Mouse (Mus musculus) hindbrain, embryonic 11.5 days (tissue): ENCODE data around the gene Thrap3. TPM values are rescaled to one million over a fixed set of nuclear protein-coding genes. Genes with fewer than 3 reads are reported as not detected.

Experiments used
- ATAC-seq: fragments of 200-750 bp; cut with Nextera tagmentation; 2 replicates; pipeline ENCODE4 v1.8.0; 2017; ENCODE audit warnings: mild to moderate bottlenecking, moderate TSS enrichment, moderate library complexity; ENCODE audit not compliant: low FRiP score
- DNase-seq: peaks from one replicate; pipeline ENCODE4 v3.0.0-alpha.2; 2015; ENCODE audit warnings: low spot score
- H3K27ac ChIP-seq: fragments of 300-500 bp; sonication (generic); 2 replicates; pipeline ENCODE4 v1.5.1; 2014; ENCODE audit warnings: mild to moderate bottlenecking, low read depth, low read length
- H3K27me3 ChIP-seq: fragments of 300-500 bp; sonication (generic); 2 replicates; pipeline ENCODE4 v1.6.1; 2014; ENCODE audit warnings: mild to moderate bottlenecking, low read length, moderate library complexity, mixed read lengths; ENCODE audit not compliant: control insufficient read depth, insufficient read depth
- H3K36me3 ChIP-seq: fragments of 300-500 bp; sonication (generic); 2 replicates; pipeline ENCODE4 v1.6.1; 2014; ENCODE audit warnings: mild to moderate bottlenecking, low read length, moderate library complexity, mixed read lengths; ENCODE audit not compliant: control insufficient read depth, insufficient read depth
- H3K4me1 ChIP-seq: fragments of 300-500 bp; sonication (generic); replicated peaks from 2 replicates; pipeline ENCODE4 v1.6.1; 2014; ENCODE audit warnings: low read length, mixed read lengths; ENCODE audit not compliant: control insufficient read depth, insufficient read depth
- H3K4me2 ChIP-seq: fragments of 300-500 bp; sonication (generic); replicated peaks from 2 replicates; pipeline ENCODE4 v1.6.1; 2014; ENCODE audit warnings: mild to moderate bottlenecking, low read depth, low read length
- H3K4me3 ChIP-seq: fragments of 300-500 bp; sonication (generic); 2 replicates; pipeline ENCODE4 v1.5.1; 2014; ENCODE audit warnings: low read depth, low read length
- H3K9ac ChIP-seq: fragments of 300-500 bp; sonication (generic); 2 replicates; pipeline ENCODE4 v1.6.1; 2014; ENCODE audit warnings: low read depth, low read length
- H3K9me3 ChIP-seq: fragments of 300-500 bp; sonication (generic); 2 replicates; pipeline ENCODE4 v1.6.1; 2016; ENCODE audit warnings: low read length; ENCODE audit not compliant: control insufficient read depth
- WGBS: fragments of 180-500 bp; shearing (Covaris S2); extraction: QIAGEN DNeasy Blood & Tissue Kit; methylation state at CpG from one replicate; pipeline ENCODE4 v1.1.7; 2014; 5-methylcytosine and 5-hydroxymethylcytosine counted together
- polyA plus RNA-seq: library from polyadenylated mRNA; unstranded; fragments of >200 nt; fragmentation: Nextera tagmentation; extraction: Ambion mirVana; gene quantifications from 2 replicates; pipeline ENCODE4 v1.2.1, GENCODE M21; 2014

Thrap3 gene
- polyA plus RNA-seq, 1 experiment from 2014 or later = 228 TPM

DNA sequence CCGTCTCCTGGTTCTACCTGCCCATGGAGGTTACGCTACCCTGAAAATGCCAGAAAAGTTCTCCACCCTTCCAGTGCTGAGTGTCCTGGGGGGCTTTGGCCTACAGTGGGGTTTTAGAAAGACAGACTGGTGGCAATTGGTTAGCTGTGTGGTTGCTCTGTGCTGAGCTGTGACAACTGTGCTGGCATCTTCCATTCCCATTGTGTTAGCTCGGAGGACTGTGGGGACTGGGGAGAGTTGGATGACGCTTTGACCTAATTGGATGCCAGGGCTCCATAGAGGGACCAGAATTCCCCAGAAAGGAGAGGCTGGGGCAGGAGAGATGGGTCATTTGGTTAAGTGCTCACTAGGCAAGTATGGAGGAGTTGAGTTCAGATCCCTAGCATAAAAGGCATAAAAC is 68.3 kb downstream of the Thrap3 start:
- no peaks in the 10 kb centered on the region for H3K9me3 ChIP-seq
- H3K27ac ChIP-seq = no peak overlapping the region
- H3K27me3 ChIP-seq = no peaks in the 10 kb centered on the region
- H3K36me3 ChIP-seq = peaks cover 2% of the 10 kb centered on the region; the same call in 1 of the 2 replicates
- DNase-seq (no peak), ATAC-seq (no peak)
- no peak overlapping the region for H3K4me3 ChIP-seq
- WGBS = 89% methylated on average over 4 of the region's 4 CpGs
- no peak overlapping the region for H3K4me2 ChIP-seq
- H3K4me1 ChIP-seq = peaks cover 4% of the 10 kb centered on the region
- H3K9ac ChIP-seq = no peak overlapping the region

DNA sequence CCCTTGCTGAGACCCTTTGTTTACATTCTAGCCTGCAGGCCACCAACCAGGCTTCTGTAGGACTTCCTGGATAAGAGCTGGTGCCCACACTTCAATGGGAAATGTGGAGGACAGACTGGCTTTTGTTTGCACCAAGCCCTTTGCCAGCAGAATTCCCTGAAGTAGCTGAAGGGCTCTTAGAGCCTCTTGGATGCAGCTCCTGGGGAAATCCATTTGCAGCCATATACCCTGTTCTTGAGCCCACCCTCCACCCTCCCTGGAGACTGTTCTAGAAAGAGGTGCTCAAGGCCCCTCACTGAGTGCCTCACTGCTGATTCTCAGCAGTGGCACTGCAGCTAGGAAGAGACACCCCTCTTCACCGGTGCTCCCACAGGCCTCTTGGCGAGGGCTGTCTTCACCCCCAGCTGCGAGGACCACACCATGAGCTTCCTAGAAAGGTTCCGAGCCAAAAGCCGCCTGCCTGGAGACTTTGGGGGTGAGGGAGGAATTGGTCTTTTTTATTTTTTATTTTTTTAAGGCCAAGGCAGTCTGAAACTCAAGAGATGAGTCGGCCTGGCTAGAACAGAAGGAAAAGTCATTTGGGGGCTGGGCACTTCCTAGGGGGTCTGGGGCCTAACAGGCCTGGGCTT is 69.8 kb downstream of the Thrap3 start:
- whole genome bisulfite sequencing = 77% methylated on average over 6 of the region's 6 CpGs
- H3K4me3 ChIP-seq = no peak overlapping the region
- H3K27me3 ChIP-seq = no peaks in the 10 kb centered on the region
- no peak for DNase-seq
- no peak for ATAC-seq
- 0 out of 2 replicates have a peak, but pooled peaks cover 2% of the 10 kb centered on the region for H3K36me3 ChIP-seq
- H3K4me2 ChIP-seq = no peak overlapping the region
- H3K9me3 ChIP-seq = no peaks in the 10 kb centered on the region
- H3K9ac ChIP-seq = no peak overlapping the region
- peaks cover 4% of the 10 kb centered on the region for H3K4me1 ChIP-seq
- no peak overlapping the region for H3K27ac ChIP-seq

DNA sequence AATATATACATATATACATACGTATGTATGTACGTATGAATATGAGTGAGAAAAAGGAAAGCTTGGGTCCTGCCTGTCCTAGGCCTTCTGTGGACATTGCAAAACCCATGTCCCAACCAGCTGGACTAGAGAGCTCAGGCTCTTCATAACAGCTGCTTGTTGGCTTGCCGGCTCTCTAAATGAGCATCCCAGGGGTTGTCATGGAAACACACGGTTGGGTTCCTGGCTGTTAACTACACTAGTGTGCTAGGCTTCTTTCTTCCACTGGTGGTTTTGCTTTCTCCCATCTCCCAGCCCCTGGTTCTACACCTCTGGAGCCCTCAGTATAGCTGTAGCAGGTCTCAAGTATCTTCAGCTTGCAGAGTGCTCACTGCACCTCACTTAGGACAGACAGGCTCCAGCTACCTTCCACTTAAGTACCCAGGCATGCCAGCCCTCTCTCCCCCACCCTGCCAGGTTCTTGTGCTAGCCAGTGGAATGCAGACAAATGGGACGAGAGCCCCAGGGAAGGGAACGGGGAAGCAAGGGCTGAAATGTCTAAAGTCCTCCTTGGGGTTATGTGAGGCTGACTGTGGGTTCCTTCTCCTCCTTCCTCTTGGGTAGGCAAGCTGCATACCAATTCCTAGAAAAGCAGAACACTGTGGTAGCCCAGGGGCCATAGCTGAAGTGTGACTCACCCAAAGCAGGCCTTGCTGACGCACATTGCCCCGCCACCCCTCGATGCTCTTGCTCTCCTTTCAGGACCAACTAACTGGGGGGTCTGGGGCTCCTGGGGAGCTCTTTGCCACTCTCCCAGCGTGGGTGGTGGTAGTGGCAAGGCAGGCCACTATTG is 71.1 kb downstream of the Thrap3 start:
- ATAC-seq = no peak
- no peaks in the 10 kb centered on the region for H3K27me3 ChIP-seq
- H3K9ac ChIP-seq = no peak overlapping the region
- no peak overlapping the region for H3K27ac ChIP-seq
- WGBS = 51% methylated on average over 10 of the region's 10 CpGs
- no peak overlapping the region for H3K4me2 ChIP-seq
- H3K4me3 ChIP-seq = no peak overlapping the region
- 0 out of 2 replicates have a peak, but pooled peaks cover 2% of the 10 kb centered on the region for H3K36me3 ChIP-seq
- DNase-seq = peak; percentile 39
- H3K9me3 ChIP-seq = no peaks in the 10 kb centered on the region
- peaks cover 4% of the 10 kb centered on the region for H3K4me1 ChIP-seq

DNA sequence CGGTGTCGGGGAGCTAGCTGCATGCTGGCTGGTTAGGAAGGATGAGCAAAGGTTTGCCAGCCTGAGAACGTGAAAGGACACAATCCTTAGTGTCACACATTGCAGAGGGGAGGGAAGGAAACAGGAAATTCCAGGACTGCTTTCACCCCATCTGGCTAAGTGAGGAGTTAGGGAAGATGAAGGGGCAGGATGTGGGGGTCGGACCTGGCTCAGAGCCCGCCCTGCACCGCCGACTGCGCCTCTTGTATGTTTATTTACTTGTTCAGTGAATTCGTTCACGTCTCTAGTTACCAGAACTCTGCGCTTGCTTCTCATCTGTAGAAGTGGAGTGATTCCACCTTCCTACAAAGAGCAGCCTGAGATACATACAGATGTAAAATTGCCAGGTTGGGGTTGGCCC is 72.1 kb downstream of the Thrap3 start:
- H3K36me3 ChIP-seq = 0 out of 2 replicates have a peak, but pooled peaks cover 2% of the 10 kb centered on the region

DNA sequence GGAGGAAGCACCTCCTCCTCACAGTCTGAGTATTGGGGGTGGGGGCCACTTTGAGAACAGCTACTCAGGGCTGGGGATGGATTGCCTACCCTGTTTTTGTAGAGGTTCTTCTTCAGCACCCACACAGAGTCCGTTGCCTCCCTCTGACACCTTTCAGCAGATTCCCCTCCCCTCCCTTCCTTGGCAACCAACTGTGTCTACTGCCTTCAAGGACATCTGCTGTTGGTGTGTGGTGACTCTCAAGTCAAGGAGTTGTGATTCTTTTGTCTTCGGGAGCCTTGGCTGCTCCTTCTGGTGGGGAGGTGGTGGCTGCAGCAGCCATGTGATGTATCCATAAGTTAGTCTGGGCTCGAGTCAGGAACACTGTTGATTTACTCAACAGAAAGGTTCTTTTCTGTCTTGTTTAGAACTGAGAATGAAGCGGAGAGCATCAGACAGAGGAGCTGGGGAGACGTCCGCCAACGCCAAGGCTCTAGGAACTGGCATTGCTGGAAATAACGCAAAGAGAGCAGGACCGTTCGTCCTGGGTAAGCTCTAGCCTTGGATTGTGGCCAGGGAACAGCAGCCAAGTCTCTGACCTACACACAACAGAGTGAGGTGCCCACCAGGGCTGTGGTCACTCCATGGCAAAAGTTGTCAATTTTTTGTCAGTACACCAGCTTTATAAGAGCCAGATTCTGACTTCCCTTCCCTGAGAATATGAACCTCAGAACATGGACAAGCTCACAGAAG is 79.1 kb downstream of the Thrap3 start:
- WGBS = 90% methylated on average over 10 of the region's 10 CpGs
- Histone ChIP-seq H3K9ac (no peak overlapping the region), H3K27me3 (no peaks in the 10 kb centered on the region), H3K36me3 (0 out of 2 replicates have a peak, but pooled peaks cover 2% of the 10 kb centered on the region), H3K27ac (no peak overlapping the region), H3K4me1 (no peaks in the 10 kb centered on the region), H3K4me3 (no peak overlapping the region), H3K9me3 (no peaks in the 10 kb centered on the region), H3K4me2 (no peak overlapping the region)
- no peak for ATAC-seq
- no peak for DNase-seq

More for the DNA sequence above, 72.1 kb downstream of the Thrap3 start:
- DNase-seq (no peak), ATAC-seq (no peak)
- Histone ChIP-seq H3K4me1 (peaks cover 4% of the 10 kb centered on the region), H3K9ac (no peak overlapping the region), H3K27ac (no peak overlapping the region), H3K9me3 (no peaks in the 10 kb centered on the region), H3K27me3 (no peaks in the 10 kb centered on the region), H3K4me3 (no peak overlapping the region), H3K4me2 (no peak overlapping the region)
- WGBS = 72% methylated on average over 11 of the region's 11 CpGs

DNA sequence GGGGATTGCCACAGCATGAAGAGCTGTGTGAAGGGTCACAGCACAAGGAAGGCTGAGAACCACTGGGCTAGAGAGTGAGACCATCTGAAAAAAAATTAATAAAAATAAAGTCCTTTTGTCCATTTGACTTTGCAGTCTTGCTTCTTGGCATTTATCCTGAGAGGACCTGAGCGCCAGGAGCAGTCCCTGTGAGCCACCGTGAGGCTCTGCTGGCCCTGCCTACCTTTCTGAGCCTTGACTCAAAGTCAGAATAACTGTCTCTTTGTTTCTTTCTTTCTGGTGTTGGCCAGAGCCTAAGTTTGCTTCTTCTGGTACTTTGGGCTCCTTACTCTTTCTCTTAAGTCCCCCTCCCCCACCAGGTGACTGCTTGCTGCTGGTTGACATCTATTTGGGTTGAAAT is 82.1 kb downstream of the Thrap3 start:
- no peak overlapping the region for H3K27ac ChIP-seq
- no peak overlapping the region for H3K4me2 ChIP-seq
- H3K4me3 ChIP-seq = no peak overlapping the region
- 94% methylated on average over 2 of the region's 2 CpGs for WGBS
- no peak for DNase-seq
- no peak for ATAC-seq
- no peak overlapping the region for H3K9ac ChIP-seq
- no peaks in the 10 kb centered on the region for H3K9me3 ChIP-seq
- H3K27me3 ChIP-seq = no peaks in the 10 kb centered on the region
- H3K4me1 ChIP-seq = no peaks in the 10 kb centered on the region
- 0 out of 2 replicates have a peak, but pooled peaks cover 2% of the 10 kb centered on the region for H3K36me3 ChIP-seq

DNA sequence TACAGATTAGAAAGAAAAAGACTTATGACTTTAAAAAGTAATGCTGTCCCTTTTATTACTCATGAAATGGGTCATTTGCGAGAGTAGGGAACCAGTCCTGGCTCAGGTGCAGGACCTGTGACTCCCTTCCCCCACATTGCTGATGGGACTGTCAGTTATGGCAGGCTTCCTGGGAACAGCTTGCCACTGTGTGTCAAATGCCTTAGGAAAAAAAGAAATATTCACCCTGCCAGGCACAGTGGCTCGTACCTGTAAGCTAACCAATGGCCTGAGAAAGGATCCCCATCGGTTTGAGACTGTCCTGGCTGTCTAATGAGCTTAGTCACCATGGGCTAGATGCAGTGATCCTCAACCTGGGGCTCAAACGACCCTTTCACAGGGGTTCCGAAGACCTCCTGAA is 82.5 kb downstream of the Thrap3 start:
- ATAC-seq = no peak
- DNase-seq = no peak

GRCm38 (mm10) chr4:126119051-126119450 is 83.5 kb downstream of the Thrap3 start:
- Histone ChIP-seq H3K27ac (no peak overlapping the region), H3K9me3 (no peaks in the 10 kb centered on the region)
- ATAC-seq = no peak

More for the DNA sequence above, 82.5 kb downstream of the Thrap3 start:
- Histone ChIP-seq H3K4me3 (no peak overlapping the region), H3K4me1 (no peaks in the 10 kb centered on the region), H3K4me2 (no peak overlapping the region), H3K27ac (no peak overlapping the region), H3K9me3 (no peaks in the 10 kb centered on the region), H3K9ac (no peak overlapping the region), H3K36me3 (0 out of 2 replicates have a peak, but pooled peaks cover 2% of the 10 kb centered on the region), H3K27me3 (no peaks in the 10 kb centered on the region)
- whole genome bisulfite sequencing = 87% methylated on average over 5 of the region's 5 CpGs

More at GRCm38 (mm10) chr4:126119051-126119450, 83.5 kb downstream of the Thrap3 start:
- no peak for DNase-seq
- no peak overlapping the region for H3K4me3 ChIP-seq
- H3K4me1 ChIP-seq = no peaks in the 10 kb centered on the region
- no peaks in the 10 kb centered on the region for H3K27me3 ChIP-seq
- no peaks in the 10 kb centered on the region for H3K36me3 ChIP-seq
- 74% methylated on average over 1 of the region's 1 CpGs for WGBS
- no peak overlapping the region for H3K9ac ChIP-seq
- H3K4me2 ChIP-seq = no peak overlapping the region
